In genomic region chr9:77781453-77782163, GRCm38 (mm10) we compare ENCODE assay signal across 8 mouse cellular contexts. TPM values are rescaled to one million over a fixed set of nuclear protein-coding genes. Genes with fewer than 3 reads are reported as not detected.
DNase-seq lines count a peak whose midpoint lies in the region.

No protein-coding gene starts in this region.

- DNase-seq in gastrocnemius, adult 18-20 months (ENCODE audit: low spot score), result peak; percentile 32
- DNase-seq in gastrocnemius, postnatal 25 days, result no peak
- peak; percentile 14 for DNase-seq in thymus, postnatal 0 days (ENCODE audit: low spot score)
- no peak for DNase-seq in thymus, adult 18-20 months
- peak; percentile 68 for DNase-seq in kidney, postnatal 14 days
- DNase-seq in testis, postnatal 14 days (ENCODE audit: low spot score), result no peak
- no peak for DNase-seq in urinary bladder, postnatal 10 days (ENCODE audit: low spot score)
- no peak for DNase-seq in ovary, adult 18-20 months (ENCODE audit: low spot score)

RNA-seq across cellular contexts. Expression of gene Gclc, which starts 27.3 kb away (rescaled TPM):
- 10 to 100 TPM in 1 of 2 experiments, 1 to 10 TPM in 1; 9.1 to 10.6 TPM for total RNA-seq in gastrocnemius, adult 18-20 months (2021)
- 1 to 10 TPM; 7.1 to 7.9 TPM for total RNA-seq in gastrocnemius, postnatal 25 days (2021)
- polyA plus RNA-seq in thymus, postnatal 0 days (2015; fragmentation: Nextera tagmentation; extraction: Ambion mirVana), result 16.4 and 18.5 TPM in 2 replicates

Comparison
In these comparisons a context has a peak if more than half of its experiments do, and no peak if none do; other contexts are left out.
1. DNase-seq: peak in gastrocnemius, adult 18-20 months (single experiment), thymus, postnatal 0 days (single experiment) and kidney, postnatal 14 days (single experiment); none in gastrocnemius, postnatal 25 days (single experiment), thymus, adult 18-20 months (0 of 2), testis, postnatal 14 days (single experiment), urinary bladder, postnatal 10 days (single experiment) and ovary, adult 18-20 months (single experiment).